Mouse (Mus musculus) liver, postnatal 0 days (tissue): ENCODE data around the gene Cwc22. TPM values are rescaled to one million over a fixed set of nuclear protein-coding genes. Genes with fewer than 3 reads are reported as not detected.

Experiments used
- ATAC-seq: fragments of 200-750 bp; cut with Nextera tagmentation; 2 replicates; pipeline ENCODE4 v1.8.0; 2017; ENCODE audit warnings: mild to moderate bottlenecking, moderate library complexity
- DNase-seq: peaks from one replicate; pipeline ENCODE4 v3.0.0-alpha.2; 2016
- H3K27ac ChIP-seq: fragments of 300-500 bp; sonication (generic); 2 replicates; pipeline ENCODE4 v1.5.1; 2014; ENCODE audit warnings: antibody characterized with exemption, moderate library complexity, mild to moderate bottlenecking, low read depth
- H3K27me3 ChIP-seq: fragments of 300-500 bp; sonication (generic); 2 replicates; pipeline ENCODE4 v1.6.1; 2014; ENCODE audit warnings: low read length, control low read depth, mixed read lengths; ENCODE audit not compliant: insufficient read depth
- H3K36me3 ChIP-seq: fragments of 300-500 bp; sonication (generic); replicated peaks from 2 replicates; pipeline ENCODE4 v1.6.1; 2014; ENCODE audit warnings: mild to moderate bottlenecking, control low read depth, low read length, moderate library complexity, mixed read lengths; ENCODE audit not compliant: insufficient read depth
- H3K4me1 ChIP-seq: fragments of 300-500 bp; sonication (generic); 2 replicates; pipeline ENCODE4 v1.6.1; 2014; ENCODE audit warnings: antibody characterized with exemption, mild to moderate bottlenecking, control low read depth; ENCODE audit not compliant: insufficient read depth
- H3K4me2 ChIP-seq: fragments of 300-500 bp; sonication (generic); 2 replicates; pipeline ENCODE4 v1.6.1; 2014; ENCODE audit warnings: low read depth, mild to moderate bottlenecking, low read length, moderate library complexity, mixed read lengths
- H3K4me3 ChIP-seq: fragments of 300-500 bp; sonication (generic); 2 replicates; pipeline ENCODE4 v1.5.1; 2014; ENCODE audit warnings: low read depth, low read length
- H3K9ac ChIP-seq: fragments of 300-500 bp; sonication (generic); replicated peaks from 2 replicates; pipeline ENCODE4 v1.6.1; 2014; ENCODE audit warnings: mild to moderate bottlenecking, moderate library complexity
- H3K9me3 ChIP-seq: fragments of 300-500 bp; sonication (generic); 2 replicates; pipeline ENCODE4 v1.6.1; 2016; ENCODE audit warnings: mild to moderate bottlenecking, control low read depth, low read length, mixed read lengths
- CTCF ChIP-seq: sonication (generic); IDR thresholded peaks from 2 replicates; pipeline ENCODE4 v1.5.1; 2016; ENCODE audit warnings: antibody characterized with exemption, low read depth
- EP300 ChIP-seq: IDR thresholded peaks from 2 replicates; pipeline ENCODE4 v1.6.1; 2016; ENCODE audit warnings: antibody characterized with exemption, low read depth, mild to moderate bottlenecking
- WGBS: fragments of 180-500 bp; shearing (Covaris S2); extraction: QIAGEN DNeasy Blood & Tissue Kit; methylation state at CpG from one replicate; pipeline ENCODE4 v1.1.7; 2014; ENCODE audit not compliant: insufficient replicate concordance; 5-methylcytosine and 5-hydroxymethylcytosine counted together
- polyA plus RNA-seq: library from polyadenylated mRNA; unstranded; fragments of >200 nt; fragmentation: Nextera tagmentation; extraction: Ambion mirVana; gene quantifications from 2 replicates; pipeline ENCODE4 v1.2.1, GENCODE M21; 2015

The Cwc22 gene
- polyA plus RNA-seq, 1 experiment from 2014 or later, result 9.0 TPM

DNA sequence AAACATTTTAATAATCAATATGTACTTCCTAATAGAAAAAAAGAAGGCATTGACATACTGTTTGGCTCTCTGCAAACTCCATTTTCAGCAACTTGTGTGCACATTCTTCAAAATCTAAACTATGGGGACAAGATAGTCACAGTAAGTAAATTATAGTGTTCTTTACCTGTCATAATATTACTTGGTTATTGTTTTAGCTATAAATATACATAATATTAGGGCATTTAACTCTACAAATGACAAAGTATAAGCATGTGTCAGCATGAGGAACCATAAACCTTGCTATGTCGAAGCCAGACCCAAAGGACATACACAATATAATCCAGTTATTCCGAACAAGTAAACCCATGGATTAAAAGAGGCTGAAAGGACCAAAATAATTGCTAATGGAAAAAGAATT, 34.7 kb downstream of the Cwc22 start:
- Histone ChIP-seq H3K9ac (no peak overlapping the region), H3K27ac (no peak overlapping the region), H3K27me3 (no peaks in the 10 kb centered on the region), H3K36me3 (peaks cover 35% of the 10 kb centered on the region), H3K4me3 (no peak overlapping the region), H3K9me3 (no peaks in the 10 kb centered on the region), H3K4me1 (no peaks in the 10 kb centered on the region), H3K4me2 (no peak overlapping the region)
- 92% methylated on average over 2 of the region's 2 CpGs for WGBS
- DNase-seq (no peak), ATAC-seq (no peak)
- TF ChIP-seq CTCF, result no peak
- no peak for TF ChIP-seq EP300

DNA sequence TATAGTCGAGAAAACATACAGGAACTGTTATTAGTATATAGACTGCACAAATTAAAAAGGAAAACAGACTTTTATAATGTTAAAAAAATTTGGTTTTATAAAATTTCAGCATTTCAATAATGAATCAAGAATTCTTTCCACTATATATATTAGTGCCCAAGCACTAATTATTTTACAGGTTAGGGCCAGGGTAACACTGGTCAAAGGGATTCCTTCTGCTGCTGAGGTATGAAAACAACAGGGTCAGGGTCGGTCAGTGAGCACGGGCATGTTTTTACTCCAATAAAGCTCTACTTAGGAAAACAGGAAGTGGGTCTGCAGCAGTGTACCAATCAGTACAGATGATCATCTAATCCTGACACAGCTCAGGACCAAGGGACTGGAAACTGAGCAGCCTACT, 36.0 kb downstream of the Cwc22 start:
- Histone ChIP-seq H3K4me1 (no peaks in the 10 kb centered on the region), H3K4me3 (no peak overlapping the region), H3K9me3 (no peaks in the 10 kb centered on the region), H3K27me3 (no peaks in the 10 kb centered on the region), H3K27ac (no peak overlapping the region), H3K4me2 (no peak overlapping the region), H3K36me3 (peaks cover 40% of the 10 kb centered on the region), H3K9ac (no peak overlapping the region)
- DNase-seq (no peak), ATAC-seq (no peak)
- 57% methylated on average over 3 of the region's 3 CpGs for WGBS
- TF ChIP-seq CTCF, result no peak

DNA sequence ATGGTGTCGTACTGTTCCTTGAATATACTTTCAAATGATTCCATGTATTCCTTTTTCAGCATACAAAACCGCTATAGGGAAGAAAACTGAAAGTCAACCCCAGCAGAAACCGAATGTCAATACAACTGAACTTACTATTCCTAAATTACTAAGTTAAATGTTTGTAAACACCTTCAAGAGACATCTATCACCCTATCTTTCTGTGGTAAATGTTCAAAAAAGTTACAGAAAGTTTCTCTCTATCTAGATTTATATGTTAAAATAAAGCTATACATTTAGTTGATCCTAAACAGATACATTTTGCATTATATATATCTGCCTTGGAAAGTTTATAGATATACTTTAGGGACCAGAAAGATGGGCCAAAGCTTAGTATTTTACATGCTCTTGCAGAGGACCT, 39.0 kb downstream of the Cwc22 start:
- H3K4me2 ChIP-seq, result no peak overlapping the region
- H3K9me3 ChIP-seq, result no peaks in the 10 kb centered on the region
- H3K9ac ChIP-seq, result no peak overlapping the region
- no peaks in the 10 kb centered on the region for H3K4me1 ChIP-seq
- H3K27me3 ChIP-seq, result no peaks in the 10 kb centered on the region
- H3K36me3 ChIP-seq, result peaks cover 41% of the 10 kb centered on the region
- H3K27ac ChIP-seq, result no peak overlapping the region
- TF ChIP-seq EP300, result no peak
- TF ChIP-seq CTCF, result no peak
- DNase-seq (no peak), ATAC-seq (no peak)
- H3K4me3 ChIP-seq, result no peak overlapping the region
- WGBS, result 91% methylated on average over 3 of the region's 3 CpGs

DNA sequence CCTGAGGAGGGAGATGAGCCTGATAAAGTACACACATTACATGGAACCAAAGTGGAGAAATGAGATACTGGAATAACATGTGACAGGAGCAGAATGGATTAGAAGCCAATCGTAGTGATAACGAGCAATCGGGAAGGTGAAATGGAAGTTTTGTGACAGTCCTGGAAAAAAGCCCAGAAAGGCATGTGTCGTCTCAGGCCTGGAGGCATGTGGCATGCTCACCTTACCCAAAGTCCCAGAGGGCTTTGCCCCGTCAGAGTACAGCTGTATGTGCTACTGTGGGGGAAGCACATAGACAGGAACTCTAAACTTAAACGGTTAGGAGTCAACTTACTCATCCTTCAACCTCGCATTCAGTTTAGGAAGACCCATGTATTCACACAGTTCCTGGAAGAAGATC, 41.2 kb downstream of the Cwc22 start:
- Histone ChIP-seq H3K4me1 (no peaks in the 10 kb centered on the region), H3K27me3 (no peaks in the 10 kb centered on the region), H3K27ac (no peak overlapping the region), H3K36me3 (peaks cover 44% of the 10 kb centered on the region), H3K9ac (no peak overlapping the region), H3K4me3 (no peak overlapping the region), H3K4me2 (no peak overlapping the region), H3K9me3 (no peaks in the 10 kb centered on the region)
- TF ChIP-seq CTCF, result no peak
- TF ChIP-seq EP300, result no peak
- no peak for ATAC-seq
- 90% methylated on average over 7 of the region's 7 CpGs for WGBS
- no peak for DNase-seq

DNA sequence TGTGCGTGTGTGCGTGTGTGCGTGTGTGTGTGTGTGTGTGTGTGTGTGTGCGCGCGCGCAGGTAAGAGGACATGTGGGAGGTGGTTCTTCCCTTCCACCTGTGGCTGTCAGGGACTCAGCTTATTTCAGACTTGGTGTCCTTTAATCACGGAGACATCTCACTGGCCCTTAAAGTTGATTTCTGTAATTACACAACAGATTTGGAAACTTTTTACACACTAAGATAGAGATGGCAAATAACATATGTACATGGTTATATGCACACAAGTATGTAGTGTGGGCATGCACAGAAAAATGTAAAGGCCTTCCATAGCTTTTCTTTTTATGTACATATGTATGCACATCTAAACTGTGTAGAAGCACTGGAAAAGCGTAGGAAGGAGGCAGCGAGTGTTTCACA, 41.7 kb downstream of the Cwc22 start:
- no peak overlapping the region for H3K9ac ChIP-seq
- H3K36me3 ChIP-seq, result peaks cover 49% of the 10 kb centered on the region
- no peak overlapping the region for H3K4me3 ChIP-seq
- WGBS, result 95% methylated on average over 9 of the region's 10 CpGs
- no peak for TF ChIP-seq EP300
- no peak for TF ChIP-seq CTCF
- no peak for DNase-seq
- no peak for ATAC-seq
- H3K4me2 ChIP-seq, result no peak overlapping the region
- no peak overlapping the region for H3K27ac ChIP-seq
- no peaks in the 10 kb centered on the region for H3K27me3 ChIP-seq
- H3K4me1 ChIP-seq, result no peaks in the 10 kb centered on the region
- no peaks in the 10 kb centered on the region for H3K9me3 ChIP-seq

DNA sequence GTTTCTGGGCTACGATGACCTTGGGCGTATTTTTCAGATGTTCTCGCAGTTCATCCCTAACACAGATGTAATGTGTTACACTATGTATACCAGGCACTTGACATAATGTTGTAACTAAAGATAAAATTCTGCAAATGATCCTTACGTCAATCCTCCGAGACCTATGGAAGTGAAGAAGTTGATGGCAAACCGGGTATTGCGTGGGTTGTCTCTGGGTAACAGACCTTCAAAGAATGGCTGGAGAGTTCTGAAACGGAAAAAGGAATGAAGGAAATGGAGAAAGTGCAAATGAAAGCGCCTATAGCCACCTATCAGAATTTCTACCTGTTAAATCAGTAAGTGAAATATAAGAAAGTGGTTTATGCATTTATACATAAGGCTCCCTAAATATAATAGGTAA, 42.2 kb downstream of the Cwc22 start:
- Histone ChIP-seq H3K36me3 (peaks cover 52% of the 10 kb centered on the region), H3K9me3 (no peaks in the 10 kb centered on the region), H3K4me2 (no peak overlapping the region), H3K27me3 (no peaks in the 10 kb centered on the region), H3K27ac (no peak overlapping the region), H3K4me1 (no peaks in the 10 kb centered on the region), H3K4me3 (no peak overlapping the region), H3K9ac (no peak overlapping the region)
- WGBS, result 92% methylated on average over 9 of the region's 9 CpGs
- DNase-seq (no peak), ATAC-seq (no peak)
- TF ChIP-seq EP300 (no peak), CTCF (no peak)

DNA sequence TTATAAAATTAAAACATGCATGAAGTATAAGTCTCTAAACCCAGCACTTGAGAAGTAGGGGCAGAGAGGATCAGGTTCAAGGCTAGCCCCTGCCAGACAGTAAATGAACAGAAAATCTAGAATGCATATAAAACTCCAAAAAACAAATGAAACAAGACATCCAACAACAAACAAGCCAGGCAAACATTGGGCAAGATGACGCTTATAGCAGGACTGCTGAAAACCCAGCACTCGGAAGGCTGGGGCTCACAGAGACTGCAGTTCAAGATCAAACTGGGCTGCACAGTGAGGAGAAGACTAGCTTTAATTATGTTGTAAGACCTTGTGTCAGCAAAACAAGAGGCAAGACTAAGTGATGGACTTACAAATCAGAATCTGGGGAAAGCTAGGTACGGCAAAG, 43.1 kb downstream of the Cwc22 start:
- no peaks in the 10 kb centered on the region for H3K4me1 ChIP-seq
- TF ChIP-seq EP300, result no peak
- no peak for TF ChIP-seq CTCF
- no peak overlapping the region for H3K27ac ChIP-seq
- H3K9ac ChIP-seq, result no peak overlapping the region
- H3K9me3 ChIP-seq, result no peaks in the 10 kb centered on the region
- H3K4me3 ChIP-seq, result no peak overlapping the region
- ATAC-seq (no peak), DNase-seq (no peak)
- no peaks in the 10 kb centered on the region for H3K27me3 ChIP-seq
- 92% methylated on average over 3 of the region's 3 CpGs for WGBS
- peaks cover 56% of the 10 kb centered on the region for H3K36me3 ChIP-seq
- no peak overlapping the region for H3K4me2 ChIP-seq
